Mouse (Mus musculus): Measurements from ENCODE around the gene Immp2l.

GRCm38 (mm10) chr12:40985791-40986190, 38.1 kb upstream of the Immp2l start:
- no peak for TF ChIP-seq CTCF (IDR thresholded peaks at IDR 0.05; ENCODE audit: low read depth, low read length)
- TF ChIP-seq POLR2AphosphoS5 (IDR thresholded peaks at IDR 0.05; ENCODE audit: insufficient replicate concordance, low read depth, low read length): no peak
- TF ChIP-seq GATA2 (IDR thresholded peaks at IDR 0.05; ENCODE audit: borderline replicate concordance, low read depth, low read length): no peak
- TF ChIP-seq GATA1 (IDR thresholded peaks at IDR 0.05; ENCODE audit: borderline replicate concordance, low read length): no peak
